Mouse (Mus musculus): ENCODE measurements at regions not wholly inside any gene's neighbourhood (a gene's known extent, or its start where the extent isn't known, plus 50 kb on each side); places are given as distances from the start of the nearest gene placed in this dataset.

DNA sequence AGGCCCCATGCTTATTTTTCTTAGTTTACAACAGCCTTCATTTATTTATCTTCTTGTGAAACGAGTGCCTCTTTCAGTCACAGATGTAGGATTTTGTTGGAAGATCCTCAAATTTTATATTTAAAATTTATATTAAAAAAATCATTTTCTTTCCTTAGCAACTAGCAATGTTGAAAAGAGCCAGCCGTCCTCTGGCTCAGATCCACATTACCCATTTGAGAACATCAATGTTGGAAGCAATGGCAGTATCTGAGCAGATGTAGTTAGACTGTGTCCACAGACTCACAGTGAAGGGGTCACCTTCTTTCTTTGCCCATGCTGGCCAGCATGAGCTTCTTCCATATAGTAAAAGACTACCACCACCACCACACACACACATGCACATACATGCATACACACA is 2681.4 kb upstream of the Gm7489 start:
- Histone ChIP-seq H3K4me3 (ENCODE audit: low read length) (no peak overlapping the region), H3K4me1 (ENCODE audit: control insufficient read depth, insufficient read depth, low read length) (no peaks in the 10 kb centered on the region), H3K9me3 (ENCODE audit: control insufficient read depth, low read length) (no peaks in the 10 kb centered on the region), H3K27me3 (ENCODE audit: control insufficient read depth, insufficient read depth, low read length) (no peaks in the 10 kb centered on the region), H3K27ac (ENCODE audit: low read depth, low read length) (no peak overlapping the region), H3K9ac (ENCODE audit: low read depth, low read length) (no peak overlapping the region), H3K4me2 (replicated peaks; ENCODE audit: low read depth, low read length) (no peak overlapping the region), H3K36me3 (ENCODE audit: control insufficient read depth, insufficient read depth, low read length) (no peaks in the 10 kb centered on the region)
- 81% methylated on average over 2 of the region's 2 CpGs for WGBS
- no peak for ATAC-seq (ENCODE audit: low FRiP score, low TSS enrichment)

DNA sequence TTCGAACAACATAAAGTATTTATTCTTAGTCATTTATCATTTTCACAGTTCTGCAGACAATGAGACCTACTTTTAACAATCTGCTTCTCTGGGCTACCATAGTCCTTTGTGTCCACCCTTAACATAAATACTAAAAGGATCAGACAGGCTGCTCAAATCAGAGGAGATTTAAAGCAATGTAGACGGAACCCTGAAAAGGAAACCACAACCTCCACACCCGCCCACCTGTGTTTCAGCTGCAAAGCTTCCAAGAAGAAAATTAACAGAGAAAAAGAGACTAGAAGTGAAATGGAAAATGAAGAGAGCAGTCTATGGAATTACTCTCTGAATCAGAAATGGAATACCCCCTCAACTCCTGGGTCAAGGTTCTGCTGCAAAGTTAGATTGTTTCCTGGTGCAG is 2678.7 kb upstream of the Gm7489 start:
- WGBS, result 42% methylated on average over 3 of the region's 3 CpGs
- Histone ChIP-seq H3K4me3 (ENCODE audit: low read length) (no peak overlapping the region), H3K4me1 (ENCODE audit: control insufficient read depth, insufficient read depth, low read length) (no peaks in the 10 kb centered on the region), H3K9me3 (ENCODE audit: control insufficient read depth, low read length) (no peaks in the 10 kb centered on the region), H3K4me2 (replicated peaks; ENCODE audit: low read depth, low read length) (no peak overlapping the region), H3K27me3 (ENCODE audit: control insufficient read depth, insufficient read depth, low read length) (no peaks in the 10 kb centered on the region), H3K27ac (ENCODE audit: low read depth, low read length) (no peak overlapping the region), H3K36me3 (ENCODE audit: control insufficient read depth, insufficient read depth, low read length) (no peaks in the 10 kb centered on the region), H3K9ac (ENCODE audit: low read depth, low read length) (no peak overlapping the region)
- no peak for ATAC-seq (ENCODE audit: low FRiP score, low TSS enrichment)

DNA sequence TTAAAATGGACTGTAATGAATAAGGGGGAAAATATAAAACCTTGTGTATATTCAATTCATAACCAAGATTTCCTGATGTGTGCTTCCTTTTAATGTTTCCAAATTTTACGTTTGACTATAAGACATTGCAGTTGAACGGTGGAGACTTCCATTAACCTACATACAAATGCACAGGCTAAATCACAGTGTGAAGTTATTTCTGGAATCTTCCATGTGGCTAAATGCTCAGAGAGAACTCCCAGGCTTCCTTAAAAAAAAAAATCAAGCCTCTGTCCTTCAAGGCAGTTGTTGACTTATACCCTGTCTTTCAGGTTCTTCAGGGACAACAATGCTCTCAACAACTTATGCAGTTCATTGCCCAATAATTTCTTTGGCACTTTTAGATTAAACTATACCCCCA is 2677.9 kb upstream of the Gm7489 start:
- Histone ChIP-seq H3K4me2 (replicated peaks; ENCODE audit: low read depth, low read length) (no peak overlapping the region), H3K4me1 (ENCODE audit: control insufficient read depth, insufficient read depth, low read length) (no peaks in the 10 kb centered on the region), H3K27ac (ENCODE audit: low read depth, low read length) (no peak overlapping the region), H3K27me3 (ENCODE audit: control insufficient read depth, insufficient read depth, low read length) (no peaks in the 10 kb centered on the region), H3K9me3 (ENCODE audit: control insufficient read depth, low read length) (no peaks in the 10 kb centered on the region), H3K36me3 (ENCODE audit: control insufficient read depth, insufficient read depth, low read length) (no peaks in the 10 kb centered on the region), H3K4me3 (ENCODE audit: low read length) (no peak overlapping the region), H3K9ac (ENCODE audit: low read depth, low read length) (no peak overlapping the region)
- WGBS, result 79% methylated on average over 2 of the region's 2 CpGs
- no peak for ATAC-seq (ENCODE audit: low FRiP score, low TSS enrichment)

DNA sequence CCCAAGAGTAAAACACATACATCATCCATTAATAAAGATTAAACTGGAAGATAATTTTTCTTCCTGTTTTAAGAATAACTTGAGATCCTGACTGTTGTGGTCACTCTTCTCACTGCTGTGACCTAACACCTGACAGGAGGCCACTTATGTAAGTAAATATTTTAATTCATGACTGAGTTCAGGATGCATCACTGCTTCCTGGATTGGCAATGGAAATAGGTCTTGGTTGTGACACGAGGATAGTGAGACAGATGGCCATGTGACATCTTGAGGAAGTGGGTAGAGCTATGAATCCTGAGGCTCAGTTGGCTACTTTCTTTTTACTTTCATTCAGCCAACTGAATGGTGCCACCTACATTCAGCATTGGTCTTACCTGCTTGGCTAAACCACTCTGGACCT is 2649.8 kb upstream of the Gm7489 start:
- H3K4me3 ChIP-seq (ENCODE audit: low read length), result no peak overlapping the region
- no peaks in the 10 kb centered on the region for H3K9me3 ChIP-seq (ENCODE audit: control insufficient read depth, low read length)

DNA sequence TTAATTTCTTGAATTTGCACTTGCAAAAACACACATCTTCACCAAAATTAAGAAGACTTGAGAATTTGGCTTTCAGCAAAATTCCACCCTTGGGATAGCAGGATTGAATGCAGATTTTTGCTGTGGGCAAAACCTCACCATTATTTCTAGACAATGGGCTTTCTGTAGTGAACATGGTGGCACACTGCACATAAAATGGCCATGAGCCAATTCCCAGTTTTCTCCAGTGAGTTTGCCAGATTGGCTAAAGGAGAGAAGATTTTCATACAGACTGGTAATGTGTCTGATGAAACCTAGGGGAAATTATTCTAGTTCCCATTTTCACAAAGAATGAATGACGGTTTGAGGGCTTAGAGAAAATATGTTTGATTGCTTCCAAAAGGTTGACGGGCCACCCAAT is 2640.1 kb upstream of the Gm7489 start:
- Histone ChIP-seq H3K9ac (ENCODE audit: low read depth, low read length) (no peak overlapping the region), H3K4me3 (ENCODE audit: low read length) (no peak overlapping the region), H3K27ac (ENCODE audit: low read depth, low read length) (no peak overlapping the region), H3K27me3 (ENCODE audit: control insufficient read depth, insufficient read depth, low read length) (no peaks in the 10 kb centered on the region), H3K4me1 (ENCODE audit: control insufficient read depth, insufficient read depth, low read length) (no peaks in the 10 kb centered on the region), H3K4me2 (replicated peaks; ENCODE audit: low read depth, low read length) (no peak overlapping the region), H3K36me3 (ENCODE audit: control insufficient read depth, insufficient read depth, low read length) (no peaks in the 10 kb centered on the region), H3K9me3 (ENCODE audit: control insufficient read depth, low read length) (no peaks in the 10 kb centered on the region)
- ATAC-seq (ENCODE audit: low FRiP score, low TSS enrichment), result no peak
- 92% methylated on average over 2 of the region's 2 CpGs for WGBS

More for the DNA sequence above, 2649.8 kb upstream of the Gm7489 start:
- Histone ChIP-seq H3K27me3 (ENCODE audit: control insufficient read depth, insufficient read depth, low read length) (no peaks in the 10 kb centered on the region), H3K9ac (ENCODE audit: low read depth, low read length) (no peak overlapping the region), H3K36me3 (ENCODE audit: control insufficient read depth, insufficient read depth, low read length) (no peaks in the 10 kb centered on the region), H3K4me1 (ENCODE audit: control insufficient read depth, insufficient read depth, low read length) (no peaks in the 10 kb centered on the region), H3K4me2 (replicated peaks; ENCODE audit: low read depth, low read length) (no peak overlapping the region), H3K27ac (ENCODE audit: low read depth, low read length) (no peak overlapping the region)
- no peak for ATAC-seq (ENCODE audit: low FRiP score, low TSS enrichment)
- 62% methylated on average over 1 of the region's 1 CpGs for WGBS

DNA sequence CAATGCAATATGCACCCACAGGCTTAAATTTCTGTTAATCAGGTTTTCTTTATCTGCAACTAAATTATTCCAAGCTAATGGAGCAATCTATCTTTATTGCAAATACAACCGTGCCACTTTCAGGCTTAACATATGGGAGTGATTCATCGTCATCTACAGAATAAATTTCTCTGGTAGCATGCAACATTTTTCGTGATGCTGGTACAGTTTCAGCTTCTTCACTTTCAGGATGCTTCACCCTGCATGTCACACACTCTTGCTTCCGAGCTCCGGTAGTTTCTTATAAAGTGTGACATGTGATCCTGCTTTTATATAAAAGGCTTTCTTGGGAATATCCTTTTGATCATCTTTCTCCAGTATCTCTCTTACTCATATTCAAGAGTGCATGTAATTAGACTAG is 2637.4 kb upstream of the Gm7489 start:
- Histone ChIP-seq H3K4me3 (ENCODE audit: low read length) (no peak overlapping the region), H3K9ac (ENCODE audit: low read depth, low read length) (no peak overlapping the region), H3K27me3 (ENCODE audit: control insufficient read depth, insufficient read depth, low read length) (no peaks in the 10 kb centered on the region), H3K4me1 (ENCODE audit: control insufficient read depth, insufficient read depth, low read length) (no peaks in the 10 kb centered on the region), H3K36me3 (ENCODE audit: control insufficient read depth, insufficient read depth, low read length) (no peaks in the 10 kb centered on the region), H3K27ac (ENCODE audit: low read depth, low read length) (no peak overlapping the region), H3K9me3 (ENCODE audit: control insufficient read depth, low read length) (no peaks in the 10 kb centered on the region), H3K4me2 (replicated peaks; ENCODE audit: low read depth, low read length) (no peak overlapping the region)
- ATAC-seq (ENCODE audit: low FRiP score, low TSS enrichment), result no peak
- 89% methylated on average over 5 of the region's 5 CpGs for WGBS

DNA sequence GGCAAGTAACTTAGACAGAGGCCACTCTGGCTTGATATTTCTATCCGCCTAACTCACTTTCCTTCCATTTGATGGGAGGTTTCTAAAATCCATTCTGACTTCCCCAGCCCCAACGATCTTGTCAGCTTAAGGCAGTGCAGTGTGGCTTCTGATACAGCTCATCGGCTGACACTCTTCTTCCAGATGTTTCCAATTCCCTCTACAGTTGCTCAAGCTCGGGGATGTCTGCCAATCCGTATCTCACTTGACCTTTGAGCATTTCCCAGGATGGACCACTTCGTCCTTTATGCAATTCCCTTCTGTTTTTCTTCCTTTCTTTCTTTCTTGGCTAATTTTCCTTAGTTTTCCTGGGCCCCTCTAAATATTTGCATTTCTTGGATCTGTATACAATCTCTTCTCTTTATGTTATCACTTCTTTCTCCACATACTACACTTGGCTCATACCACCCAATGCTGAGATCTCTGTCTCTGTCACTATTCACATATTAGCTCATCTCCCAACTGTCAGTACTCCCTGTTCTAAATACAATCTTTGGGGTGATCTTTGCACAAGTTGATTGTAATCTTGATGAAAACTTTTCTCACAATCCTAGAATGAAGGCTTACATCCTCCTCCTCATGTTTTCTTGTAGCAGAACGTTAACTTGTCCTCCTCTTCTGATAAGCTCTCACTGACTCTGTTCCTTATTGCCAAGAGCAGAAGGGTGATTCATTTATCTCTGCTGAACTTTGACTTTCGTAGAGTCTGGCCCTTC is 2636.5 kb upstream of the Gm7489 start:
- H3K27me3 ChIP-seq (ENCODE audit: control insufficient read depth, insufficient read depth, low read length), result no peaks in the 10 kb centered on the region
- WGBS, result 79% methylated on average over 8 of the region's 8 CpGs
- H3K27ac ChIP-seq (ENCODE audit: low read depth, low read length), result no peak overlapping the region
- H3K36me3 ChIP-seq (ENCODE audit: control insufficient read depth, insufficient read depth, low read length), result no peaks in the 10 kb centered on the region
- H3K9ac ChIP-seq (ENCODE audit: low read depth, low read length), result no peak overlapping the region
- H3K4me3 ChIP-seq (ENCODE audit: low read length), result no peak overlapping the region
- ATAC-seq (ENCODE audit: low FRiP score, low TSS enrichment), result no peak
- H3K4me2 ChIP-seq (replicated peaks; ENCODE audit: low read depth, low read length), result no peak overlapping the region
- no peaks in the 10 kb centered on the region for H3K9me3 ChIP-seq (ENCODE audit: control insufficient read depth, low read length)
- H3K4me1 ChIP-seq (ENCODE audit: control insufficient read depth, insufficient read depth, low read length), result no peaks in the 10 kb centered on the region

DNA sequence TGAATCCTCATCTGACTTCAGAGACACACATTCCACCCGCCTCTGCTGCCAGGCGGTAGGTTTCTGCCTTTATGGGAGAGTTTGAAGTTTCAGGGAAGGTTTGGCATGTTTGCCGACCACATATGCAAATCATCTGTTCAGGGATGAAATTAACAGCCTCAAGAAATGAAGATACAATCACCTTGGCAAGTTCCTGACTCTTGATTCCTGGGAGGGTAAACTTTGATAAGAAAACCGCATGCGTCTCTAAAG is 2636.0 kb upstream of the Gm7489 start:
- no peak for ATAC-seq (ENCODE audit: low FRiP score, low TSS enrichment)
- Histone ChIP-seq H3K4me2 (replicated peaks; ENCODE audit: low read depth, low read length) (no peak overlapping the region), H3K27ac (ENCODE audit: low read depth, low read length) (no peak overlapping the region), H3K9me3 (ENCODE audit: control insufficient read depth, low read length) (no peaks in the 10 kb centered on the region), H3K36me3 (ENCODE audit: control insufficient read depth, insufficient read depth, low read length) (no peaks in the 10 kb centered on the region), H3K9ac (ENCODE audit: low read depth, low read length) (no peak overlapping the region), H3K27me3 (ENCODE audit: control insufficient read depth, insufficient read depth, low read length) (no peaks in the 10 kb centered on the region), H3K4me3 (ENCODE audit: low read length) (no peak overlapping the region), H3K4me1 (ENCODE audit: control insufficient read depth, insufficient read depth, low read length) (no peaks in the 10 kb centered on the region)
- 79% methylated on average over 5 of the region's 5 CpGs for WGBS

DNA sequence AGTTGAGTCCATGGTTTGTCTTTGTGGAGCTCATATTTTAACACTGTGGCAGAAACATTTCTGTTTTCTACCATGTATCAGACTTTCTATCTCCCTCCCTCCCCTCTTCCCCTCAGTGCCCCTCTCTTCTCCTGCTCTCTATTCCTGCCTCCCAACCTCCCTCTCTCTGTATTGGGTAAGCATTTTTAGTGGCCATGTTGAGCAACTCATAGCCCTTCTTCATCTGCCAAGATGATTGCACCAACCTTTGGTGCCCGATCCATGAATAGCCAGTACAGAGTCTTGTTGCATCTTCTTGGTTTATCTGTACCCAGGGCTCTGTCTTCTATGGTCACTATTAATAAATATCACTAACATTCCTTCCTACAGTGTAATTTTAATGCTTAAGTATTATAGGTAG is 2630.6 kb upstream of the Gm7489 start:
- H3K4me3 ChIP-seq (ENCODE audit: low read length), result no peak overlapping the region
- no peak for ATAC-seq (ENCODE audit: low FRiP score, low TSS enrichment)
- no peaks in the 10 kb centered on the region for H3K4me1 ChIP-seq (ENCODE audit: control insufficient read depth, insufficient read depth, low read length)
- no peak overlapping the region for H3K9ac ChIP-seq (ENCODE audit: low read depth, low read length)
- H3K27ac ChIP-seq (ENCODE audit: low read depth, low read length), result no peak overlapping the region
- no peaks in the 10 kb centered on the region for H3K9me3 ChIP-seq (ENCODE audit: control insufficient read depth, low read length)
- 100% methylated on average over 1 of the region's 1 CpGs for WGBS
- no peaks in the 10 kb centered on the region for H3K36me3 ChIP-seq (ENCODE audit: control insufficient read depth, insufficient read depth, low read length)
- H3K27me3 ChIP-seq (ENCODE audit: control insufficient read depth, insufficient read depth, low read length), result no peaks in the 10 kb centered on the region
- H3K4me2 ChIP-seq (replicated peaks; ENCODE audit: low read depth, low read length), result no peak overlapping the region

Data from kidney, embryonic 14.5 days (tissue).